Mouse (Mus musculus) testis, adult 2 months (tissue): Measurements from ENCODE around the gene Igsf21.

Source experiments
- CTCF ChIP-seq: fragments of 200-500 bp; IDR thresholded peaks from 2 replicates; pipeline ENCODE4 v1.5.1; 2012; ENCODE audit warnings: low read depth, mild to moderate bottlenecking, inconsistent platforms, low read length, moderate library complexity; ENCODE audit not compliant: control insufficient read depth, insufficient read depth, insufficient replicate concordance
- POLR2A ChIP-seq: fragments of 200-500 bp; IDR thresholded peaks from 2 replicates; pipeline ENCODE4 v1.6.1; 2012; ENCODE audit warnings: low read depth, mild to moderate bottlenecking, inconsistent platforms, low read length, moderate library complexity; ENCODE audit not compliant: control insufficient read depth

DNA sequence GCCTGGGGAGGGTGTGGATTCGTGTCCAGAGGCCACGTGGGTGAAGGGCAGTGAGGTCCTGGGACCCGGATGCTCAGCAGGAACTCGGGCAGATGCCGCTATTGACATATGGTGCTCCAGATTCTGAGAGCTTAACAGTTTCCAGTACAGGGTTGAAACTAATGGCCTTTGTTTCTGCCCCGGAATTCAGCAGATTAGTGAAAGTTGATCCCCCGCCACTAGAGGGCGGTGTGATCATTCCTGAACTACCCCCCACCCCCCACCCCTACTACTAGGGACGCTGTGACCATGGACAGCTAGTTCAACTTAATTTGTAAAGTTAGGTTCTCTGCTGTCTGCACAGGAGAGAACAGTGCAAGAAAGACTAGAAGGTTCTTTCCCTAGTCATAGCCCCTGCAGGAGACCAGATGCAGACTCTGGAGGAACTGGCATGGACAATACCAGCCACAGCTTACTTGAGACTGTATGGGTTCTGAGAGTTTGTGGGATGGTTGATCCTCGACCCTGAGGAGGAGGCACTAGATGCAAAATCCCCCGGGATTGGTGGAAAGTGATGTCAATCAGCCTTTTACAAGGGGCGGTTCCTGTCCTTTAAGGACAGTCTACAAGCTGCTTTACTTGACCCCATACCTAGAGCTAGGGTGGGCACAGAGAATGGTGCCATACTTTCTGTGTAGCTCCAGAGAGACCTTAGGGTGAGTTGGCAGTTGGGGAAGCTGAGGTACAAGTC, 157.7 kb downstream of the Igsf21 start:
- TF ChIP-seq POLR2A, result no peak
- TF ChIP-seq CTCF, result no peak; the same call in 1 of the 2 replicates
